8 mouse cellular contexts compared by ENCODE assay signal in genomic region chr3:31603237-31603636, GRCm38 (mm10).
DNase-seq lines count a peak whose midpoint lies in the region; ATAC-seq and TF ChIP-seq lines count a peak whose summit lies in the region.

No protein-coding gene starts in this region.

- H3K4me2 ChIP-seq in intestine, embryonic 14.5 days (ENCODE audit: low read length): no peak overlapping the region
- no peak overlapping the region for H3K4me2 ChIP-seq in intestine, embryonic 16.5 days (ENCODE audit: low read depth, low read length)
- no peak overlapping the region for H3K4me2 ChIP-seq in forebrain, embryonic 13.5 days
- H3K4me2 ChIP-seq in hindbrain, embryonic 15.5 days: no peak overlapping the region
- H3K4me2 ChIP-seq in midbrain, postnatal 0 days (ENCODE audit: low read depth, low read length, poor library complexity, severe bottlenecking): no peak overlapping the region

- H3K4me3 ChIP-seq in intestine, embryonic 14.5 days (ENCODE audit: low read depth, low read length): no peak overlapping the region
- no peak overlapping the region for H3K4me3 ChIP-seq in intestine, embryonic 16.5 days (ENCODE audit: low read length)
- H3K4me3 ChIP-seq in forebrain, embryonic 13.5 days: no peak overlapping the region
- H3K4me3 ChIP-seq in hindbrain, embryonic 15.5 days: no peak overlapping the region
- H3K4me3 ChIP-seq in midbrain, postnatal 0 days (ENCODE audit: low read depth, low read length): no peak overlapping the region
- no peak overlapping the region for H3K4me3 ChIP-seq in testis, adult 2 months (ENCODE audit: control insufficient read depth, low read depth, low read length)

- 20% methylated on average over 7 of the region's 7 CpGs for WGBS in intestine, embryonic 14.5 days
- WGBS in intestine, embryonic 16.5 days: 15% methylated on average over 7 of the region's 7 CpGs
- WGBS in forebrain, embryonic 13.5 days: 22% methylated on average over 7 of the region's 7 CpGs
- 21% methylated on average over 7 of the region's 7 CpGs for WGBS in hindbrain, embryonic 15.5 days
- 19% methylated on average over 7 of the region's 7 CpGs for WGBS in midbrain, postnatal 0 days

- H3K27me3 ChIP-seq in intestine, embryonic 14.5 days (replicated peaks; ENCODE audit: control insufficient read depth, insufficient read depth, low read length): no peaks in the 10 kb centered on the region
- H3K27me3 ChIP-seq in intestine, embryonic 16.5 days (replicated peaks; ENCODE audit: control insufficient read depth, insufficient read depth, low read length): no peaks in the 10 kb centered on the region
- H3K27me3 ChIP-seq in forebrain, embryonic 13.5 days: no peaks in the 10 kb centered on the region
- H3K27me3 ChIP-seq in hindbrain, embryonic 15.5 days: no peaks in the 10 kb centered on the region
- H3K27me3 ChIP-seq in midbrain, postnatal 0 days (ENCODE audit: insufficient read depth, low read length): no peaks in the 10 kb centered on the region
- no peaks in the 10 kb centered on the region for H3K27me3 ChIP-seq in testis, adult 2 months (ENCODE audit: control insufficient read depth, insufficient read depth, low read length)

- H3K27ac ChIP-seq in intestine, embryonic 14.5 days (ENCODE audit: low read depth): no peak overlapping the region
- no peak overlapping the region for H3K27ac ChIP-seq in intestine, embryonic 16.5 days (ENCODE audit: low read length)
- no peak overlapping the region for H3K27ac ChIP-seq in forebrain, embryonic 13.5 days
- H3K27ac ChIP-seq in hindbrain, embryonic 15.5 days (replicated peaks): no peak overlapping the region
- H3K27ac ChIP-seq in midbrain, postnatal 0 days (ENCODE audit: low read depth, low read length): no peak overlapping the region
- no peak overlapping the region for H3K27ac ChIP-seq in testis, adult 2 months (ENCODE audit: control insufficient read depth, insufficient read depth, low read depth, low read length)

- ATAC-seq in intestine, embryonic 14.5 days (replicated peaks; ENCODE audit: low FRiP score, low TSS enrichment, low read depth): no peak
- ATAC-seq in intestine, embryonic 16.5 days: no peak
- ATAC-seq in forebrain, embryonic 13.5 days: peak; percentile 78
- peak; percentile 56 for ATAC-seq in hindbrain, embryonic 15.5 days (ENCODE audit: low FRiP score, low read depth)
- peak; percentile 78 for ATAC-seq in midbrain, postnatal 0 days (ENCODE audit: low FRiP score)

- H3K9ac ChIP-seq in intestine, embryonic 14.5 days (ENCODE audit: low read length): no peak overlapping the region
- H3K9ac ChIP-seq in intestine, embryonic 16.5 days (ENCODE audit: low read depth, low read length): no peak overlapping the region
- no peak overlapping the region for H3K9ac ChIP-seq in forebrain, embryonic 13.5 days
- no peak overlapping the region for H3K9ac ChIP-seq in hindbrain, embryonic 15.5 days
- no peak overlapping the region for H3K9ac ChIP-seq in midbrain, postnatal 0 days (replicated peaks; ENCODE audit: low read length, poor library complexity, severe bottlenecking)

- H3K36me3 ChIP-seq in intestine, embryonic 14.5 days (ENCODE audit: control insufficient read depth, insufficient read depth, low read length): no peaks in the 10 kb centered on the region
- no peaks in the 10 kb centered on the region for H3K36me3 ChIP-seq in intestine, embryonic 16.5 days (ENCODE audit: control insufficient read depth, insufficient read depth, low read length)
- H3K36me3 ChIP-seq in forebrain, embryonic 13.5 days (ENCODE audit: poor library complexity, severe bottlenecking): no peaks in the 10 kb centered on the region
- no peaks in the 10 kb centered on the region for H3K36me3 ChIP-seq in hindbrain, embryonic 15.5 days
- H3K36me3 ChIP-seq in midbrain, postnatal 0 days (ENCODE audit: insufficient read depth, low read length): no peaks in the 10 kb centered on the region
- H3K36me3 ChIP-seq in testis, adult 2 months (ENCODE audit: control insufficient read depth, insufficient read depth, low read length): no peaks in the 10 kb centered on the region

- TF ChIP-seq POLR2A in brain, embryonic 14.5 days (IDR thresholded peaks at IDR 0.05; ENCODE audit: borderline replicate concordance, extremely low read depth, insufficient read depth, insufficient read length, poor library complexity, severe bottlenecking): no peak
- TF ChIP-seq POLR2A in testis, adult 2 months (IDR thresholded peaks at IDR 0.05; ENCODE audit: control insufficient read depth, low read depth, low read length): no peak

- DNase-seq in intestine, embryonic 14.5 days (ENCODE audit: low spot score): peak; percentile 92
- DNase-seq in brain, embryonic 14.5 days (ENCODE audit: low read depth): peak; percentile 89
- DNase-seq in left cerebral cortex, postnatal 14 days (ENCODE audit: low spot score in 2 of 2): peak; percentile 81 to 90
- peak; percentile 87 for DNase-seq in midbrain, postnatal 0 days (ENCODE audit: low spot score)

- no peaks in the 10 kb centered on the region for H3K9me3 ChIP-seq in intestine, embryonic 14.5 days (ENCODE audit: control insufficient read depth, low read length)
- no peaks in the 10 kb centered on the region for H3K9me3 ChIP-seq in intestine, embryonic 16.5 days (ENCODE audit: control insufficient read depth, low read length)
- no peaks in the 10 kb centered on the region for H3K9me3 ChIP-seq in forebrain, embryonic 13.5 days (replicated peaks)
- H3K9me3 ChIP-seq in hindbrain, embryonic 15.5 days: no peaks in the 10 kb centered on the region
- no peaks in the 10 kb centered on the region for H3K9me3 ChIP-seq in midbrain, postnatal 0 days (ENCODE audit: low read length)

- intact Hi-C loops in left cerebral cortex, postnatal 14 days (cut with DNase I): loop anchor here (1.0 to 10.0 kb wide), 2 partner anchors 288 to 457 kb away; partner anchors contain the start of gene Slc7a14

- TF ChIP-seq CTCF in brain, embryonic 14.5 days (IDR thresholded peaks at IDR 0.05; ENCODE audit: borderline replicate concordance, extremely low read depth, insufficient read depth, insufficient read length): peak; percentile 81; the same call in 1 of the 2 replicates
- peak; percentile 98 for TF ChIP-seq CTCF in midbrain, postnatal 0 days (IDR thresholded peaks at IDR 0.05)
- TF ChIP-seq CTCF in testis, adult 2 months (IDR thresholded peaks at IDR 0.05; ENCODE audit: control insufficient read depth, insufficient read depth, insufficient replicate concordance, low read depth, low read length): peak; percentile 11; the same call in 1 of the 2 replicates

- H3K4me1 ChIP-seq in intestine, embryonic 14.5 days (replicated peaks; ENCODE audit: control insufficient read depth, insufficient read depth, low read length): no peaks in the 10 kb centered on the region
- no peaks in the 10 kb centered on the region for H3K4me1 ChIP-seq in intestine, embryonic 16.5 days (ENCODE audit: control insufficient read depth, insufficient read depth, low read length)
- no peaks in the 10 kb centered on the region for H3K4me1 ChIP-seq in forebrain, embryonic 13.5 days
- no peaks in the 10 kb centered on the region for H3K4me1 ChIP-seq in hindbrain, embryonic 15.5 days (replicated peaks)
- no peaks in the 10 kb centered on the region for H3K4me1 ChIP-seq in midbrain, postnatal 0 days (ENCODE audit: insufficient read depth, low read length)
- no peaks in the 10 kb centered on the region for H3K4me1 ChIP-seq in testis, adult 2 months (ENCODE audit: control insufficient read depth, insufficient read depth, low read length)

Comparison
In these comparisons a context has a peak if more than half of its experiments do, and no peak if none do; other contexts are left out.
1. ATAC-seq: peak in forebrain, embryonic 13.5 days (single experiment), hindbrain, embryonic 15.5 days (single experiment) and midbrain, postnatal 0 days (single experiment); none in intestine, embryonic 14.5 days (single experiment) and intestine, embryonic 16.5 days (single experiment).
2. CTCF ChIP-seq: peak in every context shown above with its lines; median percentile 98 in midbrain, postnatal 0 days; 81 in brain, embryonic 14.5 days; 11 in testis, adult 2 months.
3. Peak in every context shown above with its lines, with median percentiles within 50 percentile points of each other: DNase-seq.